Mouse (Mus musculus) ES-E14 (cell line): ENCODE measurements around the gene Dph2.

ENCODE experiments used
- CHD2 ChIP-seq: IDR thresholded peaks from 2 replicates; pipeline ENCODE4 v1.6.1; 2014; ENCODE audit warnings: mild to moderate bottlenecking, low read depth, low read length, inconsistent platforms
- HCFC1 ChIP-seq: IDR thresholded peaks from 2 replicates; pipeline ENCODE4 v1.6.1; 2012; ENCODE audit warnings: low read length, inconsistent platforms, borderline replicate concordance; ENCODE audit not compliant: insufficient read depth
- MAFK ChIP-seq: IDR thresholded peaks from 2 replicates; pipeline ENCODE4 v1.6.1; 2014; ENCODE audit warnings: mild to moderate bottlenecking, low read depth, low read length, inconsistent platforms; ENCODE audit not compliant: insufficient read depth
- ZC3H11A ChIP-seq: IDR thresholded peaks from 2 replicates; pipeline ENCODE4 v1.6.1; 2012; ENCODE audit warnings: low read depth, mild to moderate bottlenecking, inconsistent platforms, low read length, borderline replicate concordance

DNA sequence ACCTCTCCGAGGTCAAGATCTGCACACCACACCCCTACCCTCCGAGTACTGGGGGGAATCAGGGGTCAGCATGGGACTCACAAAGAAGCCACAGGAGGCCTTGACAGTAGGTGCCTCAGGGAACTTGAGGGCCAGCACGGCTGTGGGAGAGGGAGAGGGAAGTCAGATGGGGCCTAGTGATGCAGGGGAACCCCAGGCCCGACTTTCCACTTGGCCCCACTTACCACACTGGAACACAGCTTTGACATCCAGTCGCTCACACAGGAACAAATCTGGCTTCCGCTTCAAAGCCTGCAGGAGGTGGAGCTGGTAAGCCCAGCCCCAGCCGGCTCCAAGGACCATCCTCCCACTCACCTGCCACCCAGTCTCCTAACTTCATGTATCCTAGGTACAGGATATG lies 3.5 kb upstream of the Dph2 start:
- TF ChIP-seq ZC3H11A = no peak
- no peak for TF ChIP-seq HCFC1
- no peak for TF ChIP-seq CHD2
- TF ChIP-seq MAFK = no peak
